Mouse (Mus musculus) B cell, adult 2 months (primary cell): ENCODE data around the gene Exoc7.

Source experiments
- DNase-seq, 2 experiments: peaks; one replicate each; pipeline ENCODE4 v3.0.0; 2022

Gene Exoc7

GRCm38 (mm10) chr11:116307019-116307725, at the start of gene Exoc7:
Exoc7 (minus strand) TSS chr11:116307233.
- no peak for DNase-seq

GRCm38 (mm10) chr11:116354521-116354920, 47.5 kb upstream of the Exoc7 start:
- DNase-seq, result no peak

DNA sequence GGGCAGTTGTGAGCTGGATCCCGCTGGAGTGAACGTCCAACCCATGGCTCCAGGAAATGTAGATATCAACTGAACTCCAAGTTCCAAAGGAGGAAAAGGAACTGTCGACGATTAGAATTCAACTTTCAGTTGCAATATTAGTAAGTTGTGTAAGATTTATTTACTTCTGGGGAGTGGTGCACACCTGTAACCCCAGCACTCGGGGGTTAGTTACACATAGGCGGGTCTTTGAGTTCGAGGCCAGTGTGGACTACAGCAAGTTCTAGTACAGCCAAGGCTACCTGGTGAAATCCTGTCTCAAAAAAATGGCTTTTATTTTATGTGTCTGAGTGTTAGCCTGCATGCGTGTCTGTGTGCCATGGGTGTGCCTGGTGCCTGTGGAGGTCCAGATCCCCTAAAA, 46.5 kb upstream of the Exoc7 start:
- no peak for DNase-seq

- DNase-seq, result no peak
Measured at GRCm38 (mm10) chr11:116351294-116351693, 44.3 kb upstream of the Exoc7 start.

DNA sequence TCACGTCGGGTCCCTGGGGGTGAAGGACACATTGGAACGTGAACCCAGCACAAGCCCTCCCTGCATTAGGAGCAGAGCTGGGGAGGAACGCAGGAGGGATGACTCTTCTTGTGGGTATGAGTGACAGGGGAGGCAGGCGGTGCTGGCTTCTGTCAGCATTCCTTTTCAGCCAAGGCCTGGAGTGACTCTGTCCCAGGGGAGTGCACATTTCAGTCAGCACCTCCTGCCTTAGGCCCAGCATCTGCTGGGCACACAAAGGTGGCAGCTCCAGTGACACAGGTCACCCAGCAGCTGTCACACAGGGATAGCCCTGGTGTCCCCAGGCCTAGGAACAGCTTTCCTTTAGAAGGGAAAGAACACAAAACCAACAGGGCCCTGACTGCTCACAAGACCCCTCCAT, 40.9 kb upstream of the Exoc7 start:
- no peak for DNase-seq

- no peak for DNase-seq
Measured at GRCm38 (mm10) chr11:116347012-116347411, 40.0 kb upstream of the Exoc7 start.

DNA sequence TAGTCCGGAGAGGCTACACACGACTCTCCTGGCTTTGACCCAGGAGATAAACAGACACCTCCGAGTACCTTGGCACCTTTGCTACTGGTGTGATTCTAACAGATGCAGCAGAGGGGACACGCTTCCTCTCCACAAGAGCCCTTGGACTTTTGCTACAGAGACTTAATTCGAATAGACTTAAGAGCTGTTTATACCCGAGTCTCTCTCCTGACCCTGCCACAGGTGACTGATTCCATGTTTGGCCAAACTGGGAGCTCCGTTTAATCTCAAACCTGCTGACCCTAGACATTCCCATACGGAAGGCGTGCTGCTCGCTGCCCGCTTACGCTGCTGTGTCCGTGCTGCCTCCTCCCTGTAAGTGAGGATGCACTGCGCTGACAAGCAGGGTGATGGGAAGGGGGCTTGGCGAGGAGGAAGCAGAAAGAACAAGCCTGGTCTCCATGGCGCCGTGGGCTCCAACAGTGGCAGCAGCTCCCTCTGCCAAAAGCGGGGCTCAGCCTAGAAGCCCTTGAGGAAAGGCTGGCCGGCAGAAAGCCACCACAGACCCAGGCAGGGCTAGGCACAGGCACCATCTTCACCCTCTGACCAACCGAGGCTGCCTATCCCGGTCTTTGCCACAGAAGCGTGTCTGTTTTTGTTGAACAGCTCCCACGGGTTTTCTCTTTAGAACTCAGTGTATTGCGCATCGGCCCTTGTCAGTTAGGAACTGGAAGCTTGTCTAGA, 35.2 kb upstream of the Exoc7 start:
- no peak for DNase-seq

- no peak for DNase-seq
Measured at GRCm38 (mm10) chr11:116337531-116337930, 30.5 kb upstream of the Exoc7 start.

DNA sequence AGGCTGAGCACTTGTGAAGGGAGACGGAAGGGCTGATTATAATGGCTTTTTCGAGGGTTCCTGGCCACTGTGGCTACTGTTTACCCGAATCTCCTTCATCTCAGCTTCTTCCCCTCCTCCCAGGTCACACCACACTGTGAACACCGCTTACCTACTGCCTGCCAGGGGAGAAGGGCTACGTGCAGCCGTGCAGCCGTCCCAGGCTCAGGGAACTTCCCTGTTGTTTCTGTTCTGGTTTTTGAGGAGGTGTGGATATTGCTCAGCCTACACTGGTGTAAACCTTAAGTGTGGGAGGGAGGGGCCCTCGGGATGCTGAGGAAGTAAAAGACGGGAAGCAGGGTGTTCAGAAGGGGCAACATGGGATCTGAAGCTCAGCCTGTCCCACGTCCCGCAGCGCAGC, 30.0 kb upstream of the Exoc7 start:
- DNase-seq, result no peak

DNA sequence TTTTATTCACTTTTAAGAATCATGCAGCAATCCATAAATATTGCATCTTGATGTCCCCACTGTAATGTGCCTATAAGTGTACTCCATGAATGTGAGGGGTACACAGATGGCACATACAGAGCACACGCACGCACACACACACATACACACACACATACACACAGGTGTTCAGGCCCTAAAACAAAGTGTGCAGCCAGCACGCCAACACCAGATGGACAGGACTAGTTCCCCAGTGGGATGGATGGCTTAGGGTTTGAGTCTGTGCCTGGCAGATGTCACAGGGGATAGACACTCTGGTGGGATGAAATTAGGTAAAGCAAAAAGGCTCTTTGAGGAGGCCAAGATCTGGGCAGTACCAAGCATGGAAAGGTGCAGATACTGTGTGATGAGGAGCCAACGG, 29.4 kb upstream of the Exoc7 start:
- no peak for DNase-seq

- peak; percentile 99 for DNase-seq
Measured at GRCm38 (mm10) chr11:116335244-116336036, 28.4 kb upstream of the Exoc7 start, which contains the start of gene Foxj1. Foxj1 (minus strand) TSS chr11:116335399.

GRCm38 (mm10) chr11:116334417-116334782, 27.4 kb upstream of the Exoc7 start:
- peak in 1 of 2 experiments; percentile 15 for DNase-seq

DNA sequence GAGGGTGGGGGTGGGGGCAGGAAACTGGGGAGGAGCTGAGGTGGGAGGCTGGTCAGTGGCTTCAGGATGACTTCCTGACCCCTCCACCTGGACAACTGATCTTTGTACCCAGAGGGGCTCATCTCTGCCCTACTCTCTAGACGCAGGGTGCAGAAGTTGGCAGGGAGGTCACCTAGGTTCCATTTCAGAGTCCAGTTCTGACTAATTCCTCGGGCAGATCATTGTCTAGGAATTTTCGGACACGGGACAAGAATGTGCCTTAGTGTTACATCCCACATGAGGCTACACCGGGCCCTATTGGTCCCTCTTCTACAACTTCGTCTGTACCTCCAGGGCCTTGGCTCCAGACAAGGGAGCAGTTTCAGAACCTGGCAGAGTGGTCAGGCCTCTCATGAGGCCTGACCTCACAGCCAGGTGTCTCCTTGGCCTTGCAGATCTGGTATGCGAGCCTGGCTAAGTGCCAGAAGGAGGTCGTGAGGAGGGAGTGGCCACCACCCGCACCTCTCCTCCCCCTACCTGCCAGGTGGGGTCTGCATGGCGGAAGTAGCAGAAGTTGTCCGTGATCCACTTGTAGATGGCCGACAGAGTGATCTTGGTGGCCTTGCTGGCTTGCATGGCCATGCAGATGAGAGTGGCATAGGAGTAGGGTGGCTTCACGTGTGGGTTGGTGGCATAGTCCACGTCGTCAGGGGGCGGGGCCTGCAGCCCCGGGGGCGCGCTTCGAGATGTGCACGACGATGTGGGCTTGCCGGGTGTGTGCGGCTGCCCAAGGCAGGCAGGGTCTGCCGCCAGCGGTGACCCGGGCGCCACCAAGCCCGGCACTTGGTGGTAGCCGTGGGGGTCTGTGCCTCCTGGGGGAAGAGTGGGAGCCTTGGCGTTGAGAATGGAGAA, 26.7 kb upstream of the Exoc7 start:
- peak in 1 of 2 experiments; percentile 29 for DNase-seq

DNA sequence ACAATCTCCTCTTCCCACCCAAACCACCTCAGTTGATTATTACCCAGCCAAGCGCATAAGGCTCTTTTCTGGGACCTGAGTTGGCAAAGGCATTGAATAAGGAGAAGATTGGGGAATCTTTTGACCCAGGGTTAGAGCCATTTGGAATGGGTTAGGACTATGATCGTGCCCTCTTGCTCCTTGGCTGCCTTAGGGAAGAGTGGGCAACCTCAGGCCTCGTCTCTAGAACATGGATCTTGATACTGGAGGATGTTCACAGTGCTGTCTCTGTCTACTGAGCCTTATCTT, 25.9 kb upstream of the Exoc7 start:
- DNase-seq, result no peak

DNA sequence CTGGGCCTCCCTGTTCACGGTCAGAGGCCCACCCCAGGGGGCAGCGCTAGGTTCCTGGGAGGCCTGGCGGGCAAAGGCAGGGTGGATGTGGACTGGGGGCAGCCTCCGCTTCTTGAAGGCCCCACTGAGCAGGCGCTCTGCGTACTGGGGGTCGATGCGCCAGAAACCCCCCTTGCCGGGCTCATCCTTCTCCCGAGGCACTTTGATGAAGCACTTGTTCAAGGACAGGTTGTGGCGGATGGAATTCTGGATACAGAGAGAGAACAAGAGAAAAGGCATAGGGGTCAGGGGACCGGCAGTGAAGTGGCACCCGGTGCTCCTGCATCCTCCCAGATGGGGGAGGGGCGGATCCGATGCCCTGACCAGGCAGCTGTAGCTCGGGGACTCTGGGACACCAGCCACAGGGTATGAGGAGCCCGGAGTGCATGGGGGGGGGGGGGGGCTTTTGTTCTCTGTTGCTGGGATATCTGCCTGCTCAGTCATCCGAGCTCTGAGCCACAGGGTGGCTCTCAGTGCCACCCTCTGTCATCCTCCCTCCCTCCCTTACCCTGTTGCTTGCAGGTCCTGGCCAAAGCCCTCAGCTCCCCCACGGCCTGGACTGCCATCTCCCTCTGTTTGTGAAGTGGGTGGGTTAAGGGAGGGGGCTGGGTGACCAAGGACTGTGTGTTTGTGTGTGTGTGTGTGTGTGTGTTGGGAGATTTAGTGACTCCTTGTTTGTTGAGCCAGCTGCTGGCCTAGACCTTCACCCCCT, 25.4 kb upstream of the Exoc7 start:
- no peak for DNase-seq

GRCm38 (mm10) chr11:116330211-116330518, 23.1 kb upstream of the Exoc7 start:
- DNase-seq, result no peak

GRCm38 (mm10) chr11:116329314-116330210, 22.5 kb upstream of the Exoc7 start:
- no peak for DNase-seq

GRCm38 (mm10) chr11:116326963-116327603, 20.1 kb upstream of the Exoc7 start:
- no peak for DNase-seq

DNA sequence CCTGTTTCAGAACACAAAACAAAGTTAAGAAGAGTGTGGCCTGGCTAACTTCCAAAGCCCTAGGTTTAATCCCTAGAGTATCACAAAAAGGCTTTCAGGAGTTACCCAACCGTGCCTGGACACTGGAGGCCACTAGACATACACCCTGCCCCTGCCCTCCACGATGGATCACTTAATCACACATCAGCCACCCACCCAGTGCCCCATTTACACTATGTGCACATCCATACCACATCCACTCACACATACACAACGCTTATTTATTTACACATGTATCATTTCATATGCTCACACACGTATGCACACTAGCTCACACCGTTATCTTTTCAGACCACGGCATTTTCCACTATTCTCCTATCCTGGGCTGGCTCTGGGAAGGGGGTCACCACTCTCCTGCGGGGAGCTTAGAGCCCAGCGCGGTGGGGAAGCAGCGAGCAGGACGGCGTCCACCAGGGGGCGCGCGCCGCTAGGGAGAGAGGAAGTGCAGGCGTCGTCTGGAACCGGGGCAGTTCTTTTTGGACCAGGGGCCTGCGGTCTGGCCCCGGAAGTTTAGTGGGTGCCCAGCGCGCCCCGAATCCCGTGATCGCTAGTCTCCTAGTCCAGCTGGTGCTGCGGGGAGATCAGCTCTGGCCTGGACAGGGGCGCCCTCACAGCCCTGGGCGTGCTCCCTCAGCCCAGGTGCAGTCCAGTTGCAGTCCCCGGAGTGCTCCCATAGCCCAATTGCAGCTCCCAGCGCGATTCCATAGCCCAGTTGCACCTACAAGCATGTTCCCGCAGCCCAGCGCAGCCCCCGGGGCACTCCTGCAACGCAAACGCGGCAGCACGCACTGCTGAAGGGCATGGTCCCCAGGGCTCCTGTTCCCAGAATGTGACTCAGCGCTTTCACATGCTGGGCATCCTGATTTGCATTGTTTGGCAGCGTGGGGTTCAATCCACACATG, 12.0 kb upstream of the Exoc7 start:
- peak; percentile 93 to 95 for DNase-seq
